Mouse (Mus musculus): ENCODE results near the gene Ttc22. TPM values are rescaled to one million over a fixed set of nuclear protein-coding genes. Genes with fewer than 3 reads are reported as not detected.

The Ttc22 gene
- total RNA-seq, 2 experiments from 2014 or later, result 0.15 to 0.24 TPM

GRCm38 (mm10) chr4:106614180-106614797 is 7.9 kb upstream of the Ttc22 start:
- intact Hi-C loops (cut with DNase I), result loop anchor here (1.0 to 10.0 kb wide), 3 partner anchors 94 to 548 kb away; no protein-coding TSS in a partner anchor
- DNase-seq, result peak; percentile 61 to 80

GRCm38 (mm10) chr4:106614881-106615280 is 7.4 kb upstream of the Ttc22 start:
- intact Hi-C loops (cut with DNase I), result loop anchor here (1.0 to 10.0 kb wide), 3 partner anchors 93 to 547 kb away; no protein-coding TSS in a partner anchor
- no peak for DNase-seq

- DNase-seq, result no peak
- intact Hi-C loops (cut with DNase I), result loop anchor here (10.0 kb wide), 1 partner anchor 219 kb away; no protein-coding TSS in a partner anchor
These were observed 6.6 kb upstream of the Ttc22 start for GRCm38 (mm10) chr4:106615637-106616036.

- intact Hi-C loops (cut with DNase I), result loop anchor here (10.0 kb wide), 1 partner anchor 218 kb away; no protein-coding TSS in a partner anchor
- DNase-seq, result no peak
These were observed 5.2 kb upstream of the Ttc22 start, which contains the start of gene Lexm for GRCm38 (mm10) chr4:106617056-106617455. Lexm (minus strand) TSS chr4:106617241.

- intact Hi-C loops (cut with DNase I), result loop anchor here (10.0 kb wide), 1 partner anchor 216 kb away; no protein-coding TSS in a partner anchor
- no peak for DNase-seq
These were observed 3.3 kb upstream of the Ttc22 start for GRCm38 (mm10) chr4:106618898-106619297.

GRCm38 (mm10) chr4:106621428-106621827 is 804 bp upstream of the Ttc22 start:
- DNase-seq, result no peak
- intact Hi-C loops (cut with DNase I), result no loop called here

- DNase-seq, result no peak
- intact Hi-C loops (cut with DNase I), result no loop called here
These were observed 480 bp downstream of the Ttc22 start for GRCm38 (mm10) chr4:106622712-106623111.

GRCm38 (mm10) chr4:106624271-106624670 is 2.0 kb downstream of the Ttc22 start:
- no peak for DNase-seq
- intact Hi-C loops (cut with DNase I), result no loop called here

- DNase-seq, result no peak
- intact Hi-C loops (cut with DNase I), result no loop called here
These were observed 5.6 kb downstream of the Ttc22 start for GRCm38 (mm10) chr4:106627809-106628208.

GRCm38 (mm10) chr4:106628650-106629360 is 6.6 kb downstream of the Ttc22 start:
- intact Hi-C loops (cut with DNase I), result no loop called here
- DNase-seq, result no peak

GRCm38 (mm10) chr4:106629374-106629773 is 7.1 kb downstream of the Ttc22 start:
- no peak for DNase-seq
- intact Hi-C loops (cut with DNase I), result no loop called here

- intact Hi-C loops (cut with DNase I), result loop anchor here (1.0 to 5.0 kb wide), 2 partner anchors 78 to 532 kb away; no protein-coding TSS in a partner anchor
- DNase-seq, result peak; percentile 63 to 71
These were observed 8.3 kb downstream of the Ttc22 start for GRCm38 (mm10) chr4:106630333-106631220.

GRCm38 (mm10) chr4:106632313-106632712 is 10.1 kb downstream of the Ttc22 start:
- intact Hi-C loops (cut with DNase I), result loop anchor here (5.0 kb wide), 1 partner anchor 530 kb away; no protein-coding TSS in a partner anchor
- no peak for DNase-seq

GRCm38 (mm10) chr4:106633281-106634085 is 11.3 kb downstream of the Ttc22 start:
- intact Hi-C loops (cut with DNase I), result loop anchor here (5.0 kb wide), 1 partner anchor 529 kb away; no protein-coding TSS in a partner anchor
- DNase-seq, result no peak

- intact Hi-C loops (cut with DNase I), result loop anchor here (5.0 kb wide), 1 partner anchor 528 kb away; no protein-coding TSS in a partner anchor
These were observed 11.9 kb downstream of the Ttc22 start for GRCm38 (mm10) chr4:106634086-106634479.

GRCm38 (mm10) chr4:106643483-106644217 is 21.4 kb downstream of the Ttc22 start:
- intact Hi-C loops (cut with DNase I), result no loop called here

More at GRCm38 (mm10) chr4:106634086-106634479, 11.9 kb downstream of the Ttc22 start:
- DNase-seq, result no peak

GRCm38 (mm10) chr4:106644218-106644610 is 22.0 kb downstream of the Ttc22 start:
- intact Hi-C loops (cut with DNase I), result no loop called here
- DNase-seq, result no peak

More at GRCm38 (mm10) chr4:106643483-106644217, 21.4 kb downstream of the Ttc22 start:
- no peak for DNase-seq

GRCm38 (mm10) chr4:106645797-106646196 is 23.6 kb downstream of the Ttc22 start:
- intact Hi-C loops (cut with DNase I), result no loop called here
- DNase-seq, result no peak

- intact Hi-C loops (cut with DNase I), result no loop called here
- no peak for DNase-seq
These were observed 24.9 kb downstream of the Ttc22 start for GRCm38 (mm10) chr4:106647137-106647536.

Measured in heart, postnatal 14 days (tissue).